ENCODE assay signal across 15 mouse cellular contexts in genomic region chr9:65807251-65807650, GRCm38 (mm10). TPM values are rescaled to one million over a fixed set of nuclear protein-coding genes. Genes with fewer than 3 reads are reported as not detected.
DNase-seq lines count a peak whose midpoint lies in the region; ATAC-seq and TF ChIP-seq lines count a peak whose summit lies in the region.
"Had no signal": no experiment of that assay in that cellular context is flagged by ENCODE, and none has a peak within 500 bp of the region (broad histone marks: within the 10 kb centered on the region; RNA-seq: fewer than 3 reads in every experiment).

No protein-coding gene starts in this region.

- no peak overlapping the region for H3K4me2 ChIP-seq in heart, embryonic 12.5 days
- H3K4me2 ChIP-seq in heart, embryonic 11.5 days, result no peak overlapping the region
- H3K4me2 ChIP-seq in midbrain, embryonic 15.5 days, result no peak overlapping the region
- H3K4me2 ChIP-seq: kidney, embryonic 15.5 days; limb, embryonic 12.5 days had no signal

- no peak for ATAC-seq in heart, embryonic 12.5 days (ENCODE audit: insufficient number of reproducible peaks, low FRiP score)
- ATAC-seq in heart, embryonic 11.5 days (replicated peaks; ENCODE audit: insufficient number of reproducible peaks, low FRiP score, low TSS enrichment), result no peak
- no peak for ATAC-seq in midbrain, embryonic 15.5 days (replicated peaks)

- H3K9me3 ChIP-seq in heart, embryonic 12.5 days (replicated peaks), result no peaks in the 10 kb centered on the region
- no peaks in the 10 kb centered on the region for H3K9me3 ChIP-seq in heart, embryonic 11.5 days (replicated peaks; ENCODE audit: control insufficient read depth, low read length)
- no peaks in the 10 kb centered on the region for H3K9me3 ChIP-seq in midbrain, embryonic 15.5 days
- H3K9me3 ChIP-seq in midbrain, embryonic 10.5 days (replicated peaks), result no peaks in the 10 kb centered on the region
- H3K9me3 ChIP-seq: kidney, embryonic 15.5 days; limb, embryonic 12.5 days had no signal

- no peak for TF ChIP-seq POLR2A in cerebellum, adult 2 months (IDR thresholded peaks at IDR 0.05; ENCODE audit: borderline replicate concordance, insufficient read depth, low read length)

- no peaks in the 10 kb centered on the region for H3K27me3 ChIP-seq in cerebellum, adult 2 months (ENCODE audit: control insufficient read depth, insufficient read depth, low read length)
- H3K27me3 ChIP-seq in heart, embryonic 12.5 days (replicated peaks), result no peaks in the 10 kb centered on the region
- H3K27me3 ChIP-seq in heart, embryonic 11.5 days (ENCODE audit: control insufficient read depth, insufficient read depth, low read length), result no peaks in the 10 kb centered on the region
- no peaks in the 10 kb centered on the region for H3K27me3 ChIP-seq in midbrain, embryonic 15.5 days (replicated peaks)
- H3K27me3 ChIP-seq in midbrain, embryonic 10.5 days (ENCODE audit: low read depth, poor library complexity, severe bottlenecking), result no peaks in the 10 kb centered on the region
- H3K27me3 ChIP-seq: kidney, embryonic 15.5 days; limb, embryonic 12.5 days had no signal

- no peak overlapping the region for H3K27ac ChIP-seq in cerebellum, adult 2 months (ENCODE audit: insufficient read depth, low read length)
- peak overlapping the region; percentile 32; the same call in 1 of the 2 replicates for H3K27ac ChIP-seq in heart, embryonic 12.5 days (ENCODE audit: poor library complexity, severe bottlenecking)
- no peak overlapping the region for H3K27ac ChIP-seq in heart, embryonic 11.5 days (ENCODE audit: low read depth, low read length)
- 0 out of 2 replicates have a peak overlapping the region, but pooled peaks have one; percentile 34 for H3K27ac ChIP-seq in midbrain, embryonic 15.5 days
- H3K27ac ChIP-seq in midbrain, embryonic 10.5 days (replicated peaks), result no peak overlapping the region
- H3K27ac ChIP-seq: kidney, embryonic 15.5 days; limb, embryonic 12.5 days; macrophage had no signal

- TF ChIP-seq CTCF in cerebellum, adult 2 months (IDR thresholded peaks at IDR 0.05; ENCODE audit: borderline replicate concordance, insufficient read depth, low read depth, low read length), result no peak

- no peaks in the 10 kb centered on the region for H3K36me3 ChIP-seq in heart, embryonic 12.5 days
- H3K36me3 ChIP-seq in heart, embryonic 11.5 days (ENCODE audit: control insufficient read depth, insufficient read depth, low read length), result no peaks in the 10 kb centered on the region
- no peaks in the 10 kb centered on the region for H3K36me3 ChIP-seq in midbrain, embryonic 15.5 days (replicated peaks)
- H3K36me3 ChIP-seq in midbrain, embryonic 10.5 days, result peaks cover 8% of the 10 kb centered on the region; the same call in 1 of the 2 replicates
- H3K36me3 ChIP-seq: kidney, embryonic 15.5 days; limb, embryonic 12.5 days had no signal

- H3K4me3 ChIP-seq in cerebellum, adult 2 months (replicated peaks; ENCODE audit: insufficient read depth, low read depth, low read length), result no peak overlapping the region
- H3K4me3 ChIP-seq in heart, embryonic 12.5 days, result no peak overlapping the region
- H3K4me3 ChIP-seq in heart, embryonic 11.5 days (ENCODE audit: low read depth, low read length), result no peak overlapping the region
- H3K4me3 ChIP-seq in midbrain, embryonic 15.5 days, result no peak overlapping the region
- H3K4me3 ChIP-seq in midbrain, embryonic 10.5 days, result no peak overlapping the region
- H3K4me3 ChIP-seq: erythroblast, embryonic 14.5 days; kidney, embryonic 15.5 days; limb, embryonic 12.5 days had no signal

- peaks cover 8% of the 10 kb centered on the region for H3K4me1 ChIP-seq in cerebellum, adult 2 months (ENCODE audit: control insufficient read depth, insufficient read depth, low read length)
- H3K4me1 ChIP-seq in heart, embryonic 12.5 days (replicated peaks), result peaks cover 39% of the 10 kb centered on the region
- peaks cover 3% of the 10 kb centered on the region; the same call in 1 of the 2 replicates for H3K4me1 ChIP-seq in heart, embryonic 11.5 days (ENCODE audit: control insufficient read depth, insufficient read depth, low read length)
- H3K4me1 ChIP-seq in midbrain, embryonic 15.5 days, result peaks cover 3% of the 10 kb centered on the region; the same call in 1 of the 2 replicates
- H3K4me1 ChIP-seq in midbrain, embryonic 10.5 days, result 0 out of 2 replicates have a peak, but pooled peaks cover 6% of the 10 kb centered on the region
- H3K4me1 ChIP-seq: kidney, embryonic 15.5 days; limb, embryonic 12.5 days had no signal

- peak; percentile 52 to 59 for DNase-seq in cerebellum, adult 2 months
- no peak for DNase-seq in cerebellum, postnatal 4 days (ENCODE audit: low spot score in 2 of 2)
- no peak for DNase-seq in midbrain, embryonic 10.5 days (ENCODE audit: low spot score)
- DNase-seq in heart, postnatal 4 days, result peak; percentile 63
- no peak for DNase-seq in layer of hippocampus, postnatal 14 days (ENCODE audit: low spot score in 2 of 2)
- DNase-seq: B cell, adult 2 months; right cerebral cortex, postnatal 25 days; thymus, postnatal 14 days had no signal

- WGBS in cerebellum, adult 2 months, result 9% methylated on average over 5 of the region's 5 CpGs
- WGBS in heart, embryonic 12.5 days, result 39% methylated on average over 5 of the region's 5 CpGs
- 58% methylated on average over 5 of the region's 5 CpGs for WGBS in heart, embryonic 11.5 days (ENCODE audit: insufficient replicate concordance)
- WGBS in midbrain, embryonic 15.5 days, result 29% methylated on average over 5 of the region's 5 CpGs
- WGBS in midbrain, embryonic 10.5 days, result 75% methylated on average over 5 of the region's 5 CpGs

- no peak overlapping the region for H3K9ac ChIP-seq in heart, embryonic 12.5 days
- no peak overlapping the region for H3K9ac ChIP-seq in heart, embryonic 11.5 days (ENCODE audit: low read depth, low read length)
- no peak overlapping the region for H3K9ac ChIP-seq in midbrain, embryonic 15.5 days
- H3K9ac ChIP-seq: kidney, embryonic 15.5 days; limb, embryonic 12.5 days had no signal

RNA-seq across cellular contexts. Expression of gene Zfp609, which starts 20.1 kb away (rescaled TPM):
- 19.2 and 23.2 TPM in 2 replicates for polyA plus RNA-seq in cerebellum, adult 2 months (2012; rRNA removed)
- 7.1 and 7.6 TPM in 2 replicates for polyA plus RNA-seq in heart, embryonic 12.5 days (2016; fragmentation: Nextera tagmentation; extraction: Ambion mirVana)
- 5.1 and 8.1 TPM in 2 replicates for polyA plus RNA-seq in heart, embryonic 11.5 days (2014; fragmentation: Nextera tagmentation; extraction: Ambion mirVana)
- 8.7 and 9.1 TPM in 2 replicates for polyA plus RNA-seq in midbrain, embryonic 15.5 days (2015; fragmentation: Nextera tagmentation; extraction: Ambion mirVana)
- 6.4 and 7.3 TPM in 2 replicates for polyA plus RNA-seq in midbrain, embryonic 10.5 days (2016; fragmentation: Nextera tagmentation; extraction: Ambion mirVana)
- total RNA-seq in heart, postnatal 4 days (2021), result 10 to 100 TPM; 45.1 to 46.2 TPM
- total RNA-seq in layer of hippocampus, postnatal 14 days (2021), result 10 to 100 TPM; 44.8 to 48.6 TPM

Comparison
In these comparisons a context has a peak if more than half of its experiments do, and no peak if none do; other contexts are left out.
1. DNase-seq: peak in cerebellum, adult 2 months (2 of 2) and heart, postnatal 4 days (single experiment); none in cerebellum, postnatal 4 days (0 of 2), midbrain, embryonic 10.5 days (single experiment) and layer of hippocampus, postnatal 14 days (0 of 2).
2. H3K27ac ChIP-seq: peak in heart, embryonic 12.5 days (single experiment) and midbrain, embryonic 15.5 days (single experiment); none in cerebellum, adult 2 months (single experiment), heart, embryonic 11.5 days (single experiment) and midbrain, embryonic 10.5 days (single experiment).